Mouse (Mus musculus) spleen, embryonic (tissue): ENCODE results near the gene Fthl17e.
"Not testable (repeated sequence)": the region's sequence is repeated elsewhere in the genome, so short reads cannot be mapped to it uniquely, and the experiment has no call there.

Experiments
- CTCF ChIA-PET: fragments of 350-600 bp; sonication (Branson Sonifier 250); formaldehyde crosslinking; loops from one replicate; lab custom pipeline; 2022; lab: Charles Lee

Fthl17e gene

GRCm38 (mm10) chrX:9033193-9033592, at the start of gene Fthl17e:
TSS of gene Fthl17e (plus strand) at chrX:9033493.
- CTCF ChIA-PET = not testable (repeated sequence)

GRCm38 (mm10) chrX:8986655-8987054, 46.6 kb upstream of the Fthl17e start, which contains the start of gene Fthl17d:
TSS of gene Fthl17d (minus strand) at chrX:8986755.
- CTCF ChIA-PET = not testable (repeated sequence)

GRCm38 (mm10) chrX:9016079-9016478, 17.2 kb upstream of the Fthl17e start:
- CTCF ChIA-PET = no interaction called here

- CTCF ChIA-PET = no interaction called here
Observed at GRCm38 (mm10) chrX:9019481-9019880, 13.8 kb upstream of the Fthl17e start.

GRCm38 (mm10) chrX:9041611-9042010, 8.3 kb downstream of the Fthl17e start:
- CTCF ChIA-PET = not testable (repeated sequence)

GRCm38 (mm10) chrX:9060952-9061351, 27.7 kb downstream of the Fthl17e start:
- CTCF ChIA-PET = not testable (repeated sequence)

GRCm38 (mm10) chrX:9062101-9062500, 28.8 kb downstream of the Fthl17e start:
- CTCF ChIA-PET = no interaction called here

GRCm38 (mm10) chrX:9062715-9063114, 29.4 kb downstream of the Fthl17e start, which contains the start of gene Fthl17f:
TSS of gene Fthl17f (plus strand) at chrX:9063015.
- CTCF ChIA-PET = not testable (repeated sequence)

GRCm38 (mm10) chrX:9077699-9078098, 44.4 kb downstream of the Fthl17e start:
- CTCF ChIA-PET = not testable (repeated sequence)
